Mouse (Mus musculus) C2C12 (cell line): ENCODE data around the gene Daam1.

ENCODE experiments used
- CTCF ChIP-seq: IDR thresholded peaks from one replicate; pipeline ENCODE4 v1.5.1; 2011; ENCODE audit not compliant: control insufficient read depth, insufficient read depth, insufficient read length
- MAX ChIP-seq: IDR thresholded peaks from one replicate; pipeline ENCODE4 v1.6.1; 2011; ENCODE audit warnings: mild to moderate bottlenecking, control low read depth
- MYOD1 ChIP-seq: IDR thresholded peaks from one replicate; pipeline ENCODE4 v1.6.1; 2011; ENCODE audit warnings: low read depth; ENCODE audit not compliant: control insufficient read depth, insufficient read length
- MYOG ChIP-seq: IDR thresholded peaks from one replicate; pipeline ENCODE4 v1.6.1; 2011; ENCODE audit not compliant: control insufficient read depth, insufficient read length; ENCODE audit errors: extremely low read depth
- USF1 ChIP-seq: IDR thresholded peaks from one replicate; pipeline ENCODE4 v1.6.1; 2011; ENCODE audit warnings: low read depth, mild to moderate bottlenecking, control low read depth, moderate library complexity

DNA sequence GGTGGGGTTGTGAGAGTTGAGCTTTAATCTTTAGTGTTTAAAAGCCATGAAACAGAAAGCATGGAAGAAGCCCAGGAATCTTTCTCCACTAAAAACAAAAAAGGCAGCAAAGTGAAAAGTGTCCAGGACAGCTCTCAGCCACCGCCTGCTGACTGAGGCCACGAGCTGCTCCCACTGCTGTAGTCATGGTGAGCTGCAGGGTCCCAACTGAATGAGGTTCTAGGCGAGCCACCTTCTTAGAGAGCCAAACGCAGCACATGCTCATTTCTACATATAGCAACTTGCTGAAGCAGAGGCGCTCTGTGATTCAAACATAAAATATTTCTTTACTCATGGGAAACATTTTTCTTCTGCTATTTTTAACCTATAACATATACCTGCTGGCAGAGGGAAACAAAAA, 150.9 kb downstream of the Daam1 start:
- TF ChIP-seq CTCF, result no peak
- no peak for TF ChIP-seq MYOD1
- no peak for TF ChIP-seq MAX
- TF ChIP-seq MYOG, result no peak
- TF ChIP-seq USF1, result no peak
